Mouse (Mus musculus): ENCODE data around the gene Hist1h2ab. TPM values are rescaled to one million over a fixed set of nuclear protein-coding genes. Genes with fewer than 3 reads are reported as not detected.
"Not testable (repeated sequence)": the region's sequence is repeated elsewhere in the genome, so short reads cannot be mapped to it uniquely, and the experiment has no call there.

The Hist1h2ab gene
- polyA plus RNA-seq, 1 experiment, result 1.3 TPM

DNA sequence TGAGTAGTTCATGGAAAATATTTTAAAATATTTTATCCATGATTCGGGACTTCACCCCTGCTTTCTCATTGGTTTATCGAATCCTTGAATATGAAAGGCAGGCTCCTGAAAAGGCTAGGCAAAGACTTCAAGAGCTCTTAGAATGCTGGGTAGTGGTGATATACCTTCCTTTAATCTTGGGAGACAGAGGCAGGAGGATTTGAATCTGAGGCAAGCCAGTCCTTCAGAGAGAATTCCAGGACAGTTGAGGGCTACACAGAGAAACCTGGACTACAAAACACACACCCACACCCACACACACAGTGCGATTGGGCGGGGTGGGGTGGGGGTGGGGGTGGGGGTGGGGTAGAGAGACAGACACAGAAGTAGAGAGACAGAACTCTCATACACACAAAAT lies 3.0 kb upstream of the Hist1h2ab start:
- Histone ChIP-seq H3K4me3 (ENCODE audit: insufficient read depth, low read depth, low read length) (no peak overlapping the region), H3K27ac (ENCODE audit: insufficient read depth, low read depth, low read length) (no peak overlapping the region), H3K4me1 (ENCODE audit: control insufficient read depth, insufficient read depth, low read length) (peaks cover 5% of the 10 kb centered on the region; the same call in 1 of the 2 replicates), H3K36me3 (ENCODE audit: control insufficient read depth, insufficient read depth, low read length) (no peaks in the 10 kb centered on the region), H3K27me3 (replicated peaks; ENCODE audit: control insufficient read depth, insufficient read depth, low read length) (no peaks in the 10 kb centered on the region)
- DNase-seq, result no peak
- 17% methylated on average over 4 of the region's 4 CpGs for WGBS
- no peak for TF ChIP-seq POLR2A (IDR thresholded peaks at IDR 0.05; ENCODE audit: low read depth, low read length)

DNA sequence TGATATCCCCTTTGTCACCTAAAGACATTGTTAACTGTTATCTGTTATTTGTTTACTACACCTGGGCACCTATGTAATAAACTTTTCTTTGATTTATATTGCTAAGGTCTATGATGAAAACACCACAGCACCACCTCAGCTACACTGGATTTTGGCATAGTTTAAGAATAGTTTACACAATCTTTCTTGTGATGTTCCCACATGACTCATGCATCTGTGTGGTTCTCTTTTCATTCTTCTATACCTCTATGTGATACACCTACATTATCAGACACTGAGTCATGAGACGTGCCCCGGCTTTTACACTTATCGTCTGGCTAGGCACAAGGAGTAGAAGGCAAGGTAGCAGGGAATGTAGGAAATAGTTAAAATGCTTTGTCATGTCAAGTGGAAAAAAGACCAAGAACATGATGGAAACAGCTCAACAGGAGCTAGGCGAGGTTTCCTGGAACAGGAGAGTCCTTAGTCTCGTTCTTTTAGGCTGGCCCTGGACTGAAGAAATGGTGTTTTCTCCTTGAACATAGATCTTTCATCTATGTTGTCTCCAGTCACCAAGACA lies 1.3 kb upstream of the Hist1h2ab start:
- 93% methylated on average over 5 of the region's 5 CpGs for WGBS
- no peak for DNase-seq
- H3K27ac ChIP-seq (ENCODE audit: insufficient read depth, low read depth, low read length), result no peak overlapping the region
- TF ChIP-seq POLR2A (IDR thresholded peaks at IDR 0.05; ENCODE audit: low read depth, low read length), result no peak
- TF ChIP-seq CTCF (conservative IDR thresholded peaks at IDR 0.05; ENCODE audit: insufficient read depth, insufficient read length, low read depth, low read length), result no peak
- H3K36me3 ChIP-seq (ENCODE audit: control insufficient read depth, insufficient read depth, low read length), result no peaks in the 10 kb centered on the region
- peaks cover 5% of the 10 kb centered on the region; the same call in 1 of the 2 replicates for H3K4me1 ChIP-seq (ENCODE audit: control insufficient read depth, insufficient read depth, low read length)
- no peak overlapping the region for H3K4me3 ChIP-seq (ENCODE audit: insufficient read depth, low read depth, low read length)
- H3K27me3 ChIP-seq (replicated peaks; ENCODE audit: control insufficient read depth, insufficient read depth, low read length), result no peaks in the 10 kb centered on the region

DNA sequence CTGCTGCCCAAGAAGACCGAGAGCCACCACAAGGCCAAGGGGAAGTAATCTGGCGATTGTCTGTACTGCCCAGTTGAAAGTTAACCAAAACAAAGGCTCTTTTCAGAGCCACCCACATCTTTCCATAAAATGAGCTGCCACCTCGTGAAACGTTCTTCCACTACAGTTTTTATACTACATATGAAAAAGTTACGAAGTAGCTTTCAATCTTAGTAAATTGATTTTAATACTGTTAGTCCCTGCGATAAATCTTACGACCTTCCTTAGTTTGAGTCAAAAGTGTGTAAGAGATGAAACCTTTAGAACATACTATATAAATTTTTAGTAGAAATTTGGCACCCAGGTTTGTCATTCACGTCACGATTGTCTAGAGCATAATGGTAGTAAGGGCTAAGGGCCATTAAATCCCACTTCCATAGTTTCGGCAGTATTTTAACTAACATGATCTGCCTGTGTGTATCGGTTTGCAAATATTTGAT lies 591 bp downstream of the Hist1h2ab start:
- H3K4me1 ChIP-seq (ENCODE audit: control insufficient read depth, insufficient read depth, low read length), result peaks cover 2% of the 10 kb centered on the region; the same call in 1 of the 2 replicates
- 5% methylated on average over 11 of the region's 11 CpGs for WGBS
- no peaks in the 10 kb centered on the region for H3K36me3 ChIP-seq (ENCODE audit: control insufficient read depth, insufficient read depth, low read length)
- no peak for DNase-seq
- H3K27ac ChIP-seq (ENCODE audit: insufficient read depth, low read depth, low read length), result no peak overlapping the region
- no peaks in the 10 kb centered on the region for H3K27me3 ChIP-seq (replicated peaks; ENCODE audit: control insufficient read depth, insufficient read depth, low read length)
- H3K4me3 ChIP-seq (ENCODE audit: insufficient read depth, low read depth, low read length), result no peak overlapping the region
- TF ChIP-seq CTCF (conservative IDR thresholded peaks at IDR 0.05; ENCODE audit: insufficient read depth, insufficient read length, low read depth, low read length) (no peak), POLR2A (IDR thresholded peaks at IDR 0.05; ENCODE audit: low read depth, low read length) (no peak)

DNA sequence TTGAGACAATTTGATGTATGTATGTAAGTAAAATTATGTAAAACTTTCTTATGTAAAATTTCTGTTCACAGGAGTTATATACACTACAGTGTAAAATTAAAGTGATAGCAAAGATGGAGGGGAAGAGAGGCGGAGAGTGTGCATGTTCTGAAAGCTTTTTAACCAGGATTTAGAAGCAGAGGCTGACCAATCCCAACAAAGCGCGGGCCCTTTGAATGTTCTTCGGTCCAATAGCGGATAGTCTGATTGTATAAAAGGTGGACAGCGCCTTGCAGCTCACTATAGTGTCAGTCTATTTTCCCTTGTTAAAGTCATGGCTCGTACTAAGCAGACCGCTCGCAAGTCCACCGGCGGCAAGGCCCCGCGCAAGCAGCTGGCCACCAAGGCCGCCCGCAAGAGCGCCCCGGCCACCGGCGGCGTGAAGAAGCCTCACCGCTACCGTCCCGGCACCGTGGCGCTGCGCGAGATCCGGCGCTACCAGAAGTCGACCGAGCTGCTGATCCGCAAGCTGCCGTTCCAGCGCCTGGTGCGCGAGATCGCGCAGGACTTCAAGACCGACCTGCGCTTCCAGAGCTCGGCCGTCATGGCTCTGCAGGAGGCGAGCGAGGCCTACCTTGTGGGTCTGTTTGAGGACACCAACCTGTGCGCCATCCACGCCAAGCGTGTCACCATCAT lies 1.3 kb downstream of the Hist1h2ab start, which contains the start of gene Hist1h3b:
Hist1h3b (plus strand) TSS at position 201 of the 675 bp plus-strand sequence.
- Histone ChIP-seq H3K27ac (ENCODE audit: insufficient read depth, low read depth, low read length) (peak within 1 kb of the TSS; percentile 71), H3K4me3 (ENCODE audit: insufficient read depth, low read depth, low read length) (peak within 1 kb of the TSS; percentile 74; the same call in 1 of the 2 replicates)
- H3K27me3 ChIP-seq (replicated peaks; ENCODE audit: control insufficient read depth, insufficient read depth, low read length); H3K36me3 ChIP-seq (ENCODE audit: control insufficient read depth, insufficient read depth, low read length); H3K4me1 ChIP-seq (ENCODE audit: control insufficient read depth, insufficient read depth, low read length): not testable (repeated sequence)
- DNase-seq, result peak; percentile 88
- 4% methylated on average over 18 of the region's 47 CpGs for WGBS

DNA sequence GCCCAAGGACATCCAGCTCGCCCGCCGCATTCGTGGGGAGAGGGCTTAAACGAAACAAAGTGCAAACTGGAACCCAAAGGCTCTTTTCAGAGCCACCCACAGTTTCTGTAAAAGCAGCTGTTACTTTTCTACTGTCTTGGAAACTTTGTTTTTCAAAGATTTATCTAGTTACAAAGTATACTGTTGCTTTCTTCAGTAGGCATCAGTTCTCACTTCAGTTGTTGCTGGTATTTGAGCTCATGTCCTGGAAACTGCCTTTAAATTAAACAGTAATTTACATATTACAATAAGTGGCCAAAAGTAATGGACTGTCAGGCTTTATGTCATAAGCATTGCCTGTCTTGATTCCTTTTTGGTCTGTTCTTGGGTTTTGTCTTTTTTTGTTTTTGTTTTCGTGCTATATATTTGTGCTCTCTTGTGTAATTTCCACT lies 1.8 kb downstream of the Hist1h2ab start:
- H3K4me3 ChIP-seq (ENCODE audit: insufficient read depth, low read depth, low read length), result no peak overlapping the region
- no peak for DNase-seq
- no peaks in the 10 kb centered on the region for H3K36me3 ChIP-seq (ENCODE audit: control insufficient read depth, insufficient read depth, low read length)
- no peak for TF ChIP-seq POLR2A (IDR thresholded peaks at IDR 0.05; ENCODE audit: low read depth, low read length)
- WGBS, result 21% methylated on average over 6 of the region's 6 CpGs
- H3K4me1 ChIP-seq (ENCODE audit: control insufficient read depth, insufficient read depth, low read length), result peaks cover 6% of the 10 kb centered on the region; the same call in 1 of the 2 replicates
- H3K27ac ChIP-seq (ENCODE audit: insufficient read depth, low read depth, low read length), result no peak overlapping the region
- H3K27me3 ChIP-seq (replicated peaks; ENCODE audit: control insufficient read depth, insufficient read depth, low read length), result no peaks in the 10 kb centered on the region

DNA sequence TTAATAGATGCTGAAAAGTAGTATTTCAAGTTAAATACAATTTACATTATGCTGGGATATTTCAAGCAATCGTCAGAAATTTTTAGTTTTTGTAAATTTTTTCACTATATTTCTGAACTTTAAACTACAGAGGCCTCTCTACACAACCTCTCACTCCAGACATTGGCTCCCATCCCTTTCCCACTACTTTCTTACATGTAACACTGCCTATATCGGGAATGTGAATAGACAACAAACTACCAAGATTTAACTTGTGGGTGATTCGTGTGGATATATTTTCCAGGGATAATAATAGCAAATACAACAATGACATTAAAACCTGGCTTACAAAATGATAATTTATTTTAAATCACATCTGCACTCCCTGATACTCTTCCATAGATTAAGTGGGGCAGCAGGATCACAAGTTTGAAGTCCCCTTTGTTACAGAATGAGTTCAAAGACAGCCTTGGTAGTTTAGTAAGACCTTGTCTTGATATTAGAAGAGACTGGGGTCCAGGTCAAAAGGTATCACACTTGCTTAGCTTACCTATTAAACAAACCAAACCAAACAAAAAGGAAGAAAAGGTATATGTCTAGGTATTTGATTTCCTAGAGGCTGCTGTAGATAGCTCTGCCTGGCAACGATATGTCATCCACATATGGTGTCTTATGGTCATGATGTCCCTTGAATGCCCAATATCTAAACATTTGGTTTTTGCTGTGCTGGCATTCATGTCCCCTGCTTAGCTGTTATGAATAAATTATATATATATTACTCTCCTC lies 2.6 kb downstream of the Hist1h2ab start:
- Histone ChIP-seq H3K36me3 (ENCODE audit: control insufficient read depth, insufficient read depth, low read length) (no peaks in the 10 kb centered on the region), H3K4me3 (ENCODE audit: insufficient read depth, low read depth, low read length) (no peak overlapping the region), H3K4me1 (ENCODE audit: control insufficient read depth, insufficient read depth, low read length) (peaks cover 6% of the 10 kb centered on the region; the same call in 1 of the 2 replicates), H3K27ac (ENCODE audit: insufficient read depth, low read depth, low read length) (no peak overlapping the region), H3K27me3 (replicated peaks; ENCODE audit: control insufficient read depth, insufficient read depth, low read length) (no peaks in the 10 kb centered on the region)
- TF ChIP-seq POLR2A (IDR thresholded peaks at IDR 0.05; ENCODE audit: low read depth, low read length), result no peak
- TF ChIP-seq CTCF (conservative IDR thresholded peaks at IDR 0.05; ENCODE audit: insufficient read depth, insufficient read length, low read depth, low read length), result no peak
- DNase-seq, result no peak
- WGBS, result 68% methylated on average over 4 of the region's 4 CpGs

DNA sequence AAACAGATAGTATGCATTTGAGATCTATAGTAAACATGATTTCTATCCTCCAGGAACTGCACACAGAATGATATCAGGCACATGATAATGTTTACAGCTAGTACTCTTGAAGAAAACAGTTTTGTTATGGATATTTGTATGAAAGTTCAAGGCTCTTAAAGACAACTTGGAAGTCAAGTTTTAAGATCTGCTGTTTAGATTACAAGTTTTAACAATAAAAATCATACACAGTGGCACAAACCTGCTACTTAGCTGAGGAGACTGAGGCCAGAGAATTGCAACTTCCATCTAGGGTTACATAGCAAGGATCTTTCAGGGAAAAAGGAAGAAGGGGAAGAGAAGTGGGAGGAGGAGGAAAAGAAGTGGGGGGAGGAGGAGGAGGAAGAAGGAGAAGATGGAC lies 4.1 kb downstream of the Hist1h2ab start:
- no peak for TF ChIP-seq CTCF (conservative IDR thresholded peaks at IDR 0.05; ENCODE audit: insufficient read depth, insufficient read length, low read depth, low read length)
- no peak for TF ChIP-seq POLR2A (IDR thresholded peaks at IDR 0.05; ENCODE audit: low read depth, low read length)
- Histone ChIP-seq H3K4me3 (ENCODE audit: insufficient read depth, low read depth, low read length) (no peak overlapping the region), H3K27ac (ENCODE audit: insufficient read depth, low read depth, low read length) (no peak overlapping the region), H3K36me3 (ENCODE audit: control insufficient read depth, insufficient read depth, low read length) (no peaks in the 10 kb centered on the region), H3K4me1 (ENCODE audit: control insufficient read depth, insufficient read depth, low read length) (peaks cover 6% of the 10 kb centered on the region; the same call in 1 of the 2 replicates), H3K27me3 (replicated peaks; ENCODE audit: control insufficient read depth, insufficient read depth, low read length) (no peaks in the 10 kb centered on the region)
- DNase-seq, result no peak

Measured in kidney, adult 2 months (tissue).